In genomic region chr6:38920141-38920540, GRCm38 (mm10) we compare ENCODE assay signal across 17 mouse cellular contexts. TPM values are rescaled to one million over a fixed set of nuclear protein-coding genes. Genes with fewer than 3 reads are reported as not detected.
DNase-seq lines count a peak whose midpoint lies in the region; ATAC-seq and TF ChIP-seq lines count a peak whose summit lies in the region.
"Had no signal": no experiment of that assay in that cellular context is flagged by ENCODE, and none has a peak within 500 bp of the region (broad histone marks: within the 10 kb centered on the region; RNA-seq: fewer than 3 reads in every experiment).

No protein-coding gene starts in this region.

- peaks cover 8% of the 10 kb centered on the region; the same call in 1 of the 2 replicates for H3K4me1 ChIP-seq in kidney, embryonic 14.5 days (ENCODE audit: control insufficient read depth, insufficient read depth, low read length)
- peaks cover 23% of the 10 kb centered on the region for H3K4me1 ChIP-seq in bone marrow macrophage, adult 2 months (ENCODE audit: control insufficient read depth, insufficient read depth, low read length)
- H3K4me1 ChIP-seq in intestine, postnatal 0 days (replicated peaks; ENCODE audit: control insufficient read depth, insufficient read depth, low read length) = peaks cover 9% of the 10 kb centered on the region; the same call in 1 of the 2 replicates
- peaks cover 99% of the 10 kb centered on the region for H3K4me1 ChIP-seq in liver, embryonic 15.5 days (replicated peaks)

- 72% methylated on average over 6 of the region's 6 CpGs for WGBS in kidney, embryonic 14.5 days
- 66% methylated on average over 6 of the region's 6 CpGs for WGBS in intestine, postnatal 0 days
- WGBS in liver, embryonic 15.5 days (ENCODE audit: insufficient replicate concordance) = 76% methylated on average over 6 of the region's 6 CpGs

- H3K9me3 ChIP-seq in kidney, embryonic 14.5 days (ENCODE audit: control insufficient read depth, low read length) = no peaks in the 10 kb centered on the region
- H3K9me3 ChIP-seq in intestine, postnatal 0 days (ENCODE audit: control insufficient read depth) = no peaks in the 10 kb centered on the region
- no peaks in the 10 kb centered on the region for H3K9me3 ChIP-seq in liver, embryonic 15.5 days (replicated peaks)
- H3K9me3 ChIP-seq: embryonic facial prominence, embryonic 10.5 days; limb, embryonic 12.5 days had no signal

- no peak for TF ChIP-seq POLR2A in bone marrow macrophage, adult 2 months (IDR thresholded peaks at IDR 0.05; ENCODE audit: borderline replicate concordance, low read depth, low read length)

- H3K9ac ChIP-seq in kidney, embryonic 14.5 days (ENCODE audit: low read depth, low read length) = no peak overlapping the region
- H3K9ac ChIP-seq in intestine, postnatal 0 days (ENCODE audit: low read depth, low read length) = no peak overlapping the region
- H3K9ac ChIP-seq in liver, embryonic 15.5 days = no peak overlapping the region
- H3K9ac ChIP-seq: forebrain, postnatal 0 days; limb, embryonic 12.5 days had no signal

- no peaks in the 10 kb centered on the region for H3K27me3 ChIP-seq in kidney, embryonic 14.5 days (ENCODE audit: control insufficient read depth, insufficient read depth, low read length)
- H3K27me3 ChIP-seq in intestine, postnatal 0 days (replicated peaks; ENCODE audit: control insufficient read depth, insufficient read depth, low read length) = no peaks in the 10 kb centered on the region
- H3K27me3 ChIP-seq in liver, embryonic 15.5 days = no peaks in the 10 kb centered on the region
- H3K27me3 ChIP-seq: limb, embryonic 12.5 days had no signal

- DNase-seq in kidney, adult 8-10 months = no peak
- DNase-seq in T-cell, adult 2 months (ENCODE audit: low spot score) = no peak
- no peak for DNase-seq in adrenal gland, postnatal 14 days
- DNase-seq: adrenal gland, postnatal 25 days; cerebellum, postnatal 14 days; forebrain, postnatal 0 days; lung, postnatal 36 days; midbrain, embryonic 14.5 days; thymus, adult 18-20 months had no signal

- TF ChIP-seq CTCF in bone marrow macrophage, adult 2 months (IDR thresholded peaks at IDR 0.05; ENCODE audit: low read depth, low read length) = no peak
- no peak for TF ChIP-seq CTCF in intestine, postnatal 0 days (IDR thresholded peaks at IDR 0.05; ENCODE audit: low read depth)

- no peak overlapping the region for H3K4me3 ChIP-seq in kidney, embryonic 14.5 days (ENCODE audit: low read length)
- H3K4me3 ChIP-seq in bone marrow macrophage, adult 2 months (ENCODE audit: insufficient read depth, low read length) = peak overlapping the region; percentile 59
- no peak overlapping the region for H3K4me3 ChIP-seq in intestine, postnatal 0 days (ENCODE audit: low read depth, low read length)
- no peak overlapping the region for H3K4me3 ChIP-seq in liver, embryonic 15.5 days (replicated peaks)
- H3K4me3 ChIP-seq: embryonic facial prominence, embryonic 10.5 days; limb, embryonic 12.5 days had no signal

- H3K4me2 ChIP-seq in kidney, embryonic 14.5 days (replicated peaks; ENCODE audit: low read depth, low read length) = no peak overlapping the region
- 0 out of 2 replicates have a peak overlapping the region, but pooled peaks have one; percentile 13 for H3K4me2 ChIP-seq in intestine, postnatal 0 days (replicated peaks; ENCODE audit: low read depth)
- peak overlapping the region; percentile 58; the same call in 1 of the 2 replicates for H3K4me2 ChIP-seq in liver, embryonic 15.5 days
- H3K4me2 ChIP-seq: limb, embryonic 12.5 days had no signal

- no peak for ATAC-seq in kidney, embryonic 14.5 days (ENCODE audit: low FRiP score, low TSS enrichment)
- no peak for ATAC-seq in intestine, postnatal 0 days
- no peak for ATAC-seq in liver, embryonic 15.5 days (ENCODE audit: insufficient read depth)
- ATAC-seq: forebrain, postnatal 0 days; hindbrain, postnatal 0 days had no signal

- H3K27ac ChIP-seq in kidney, embryonic 14.5 days (ENCODE audit: low read depth, low read length) = peak overlapping the region; percentile 60; the same call in 1 of the 2 replicates
- H3K27ac ChIP-seq in bone marrow macrophage, adult 2 months (ENCODE audit: insufficient read depth, low read depth, low read length) = no peak overlapping the region
- H3K27ac ChIP-seq in intestine, postnatal 0 days (ENCODE audit: low read depth, low read length) = no peak overlapping the region
- H3K27ac ChIP-seq in liver, embryonic 15.5 days (replicated peaks) = peak overlapping the region; percentile 100
- H3K27ac ChIP-seq: embryonic facial prominence, embryonic 10.5 days; hindbrain, postnatal 0 days; limb, embryonic 12.5 days had no signal

- no peaks in the 10 kb centered on the region for H3K36me3 ChIP-seq in kidney, embryonic 14.5 days (ENCODE audit: control insufficient read depth, insufficient read depth, low read length)
- H3K36me3 ChIP-seq in intestine, postnatal 0 days (ENCODE audit: control insufficient read depth, insufficient read depth) = no peaks in the 10 kb centered on the region
- no peaks in the 10 kb centered on the region for H3K36me3 ChIP-seq in liver, embryonic 15.5 days (replicated peaks)
- H3K36me3 ChIP-seq: embryonic facial prominence, embryonic 10.5 days; limb, embryonic 12.5 days had no signal

RNA-seq across cellular contexts. Expression of gene Hipk2, which starts 44.2 kb away (rescaled TPM):
- 31.0 and 33.6 TPM in 2 replicates for polyA plus RNA-seq in kidney, embryonic 14.5 days (2014; fragmentation: Nextera tagmentation; extraction: Ambion mirVana)
- 18.7 and 20.9 TPM in 2 replicates for polyA plus RNA-seq in bone marrow macrophage, adult 2 months (2012; ENCODE audit: insufficient read depth, insufficient read length, missing spikeins)
- 12.0 and 15.4 TPM in 2 replicates for polyA plus RNA-seq in intestine, postnatal 0 days (2015; fragmentation: Nextera tagmentation; extraction: Ambion mirVana)
- 18.0 and 23.4 TPM in 2 replicates for polyA plus RNA-seq in liver, embryonic 15.5 days (2015; fragmentation: Nextera tagmentation; extraction: Ambion mirVana)
- 92.5 and 104 TPM in 2 replicates for total RNA-seq in adrenal gland, postnatal 14 days (2021)

RNA-seq across cellular contexts. Expression of gene Tbxas1, which starts 44.9 kb away (rescaled TPM):
- 2.4 and 3.3 TPM in 2 replicates for polyA plus RNA-seq in kidney, embryonic 14.5 days (2014; fragmentation: Nextera tagmentation; extraction: Ambion mirVana)
- polyA plus RNA-seq in bone marrow macrophage, adult 2 months (2012; ENCODE audit: insufficient read depth, insufficient read length, missing spikeins) = 101 and 115 TPM in 2 replicates
- polyA plus RNA-seq in intestine, postnatal 0 days (2015; fragmentation: Nextera tagmentation; extraction: Ambion mirVana) = 2.1 and 2.9 TPM in 2 replicates
- polyA plus RNA-seq in liver, embryonic 15.5 days (2015; fragmentation: Nextera tagmentation; extraction: Ambion mirVana) = 9.0 and 10.4 TPM in 2 replicates
- 2.3 and 3.0 TPM in 2 replicates for total RNA-seq in adrenal gland, postnatal 14 days (2021)
- total RNA-seq: ES-E14 had no signal

Comparison
In these comparisons a context has a peak if more than half of its experiments do, and no peak if none do; other contexts are left out.
1. H3K27ac ChIP-seq: peak in kidney, embryonic 14.5 days (single experiment) and liver, embryonic 15.5 days (single experiment); none in bone marrow macrophage, adult 2 months (single experiment) and intestine, postnatal 0 days (single experiment).